Mouse (Mus musculus): Measurements from ENCODE around the gene Gtf2f1. TPM values are rescaled to one million over a fixed set of nuclear protein-coding genes. Genes with fewer than 3 reads are reported as not detected.
A peak's percentile ranks its signal among the peaks of the same experiment; 100 is the strongest.

Gene Gtf2f1
- total RNA-seq, 2 experiments from 2014 or later = 24.3 to 28.0 TPM

- DNase-seq = no peak
Measured at GRCm38 (mm10) chr17:57003994-57004393, 7.1 kb downstream of the Gtf2f1 start.

- DNase-seq = no peak
Measured at GRCm38 (mm10) chr17:57001228-57001627, 9.9 kb downstream of the Gtf2f1 start.

GRCm38 (mm10) chr17:56999968-57000609 lies 11.0 kb downstream of the Gtf2f1 start, which contains the start of gene Pspn:
Pspn (minus strand) TSS chr17:57000018.
- no peak for DNase-seq

GRCm38 (mm10) chr17:56999414-56999813 lies 11.7 kb downstream of the Gtf2f1 start:
- DNase-seq = no peak

- peak; percentile 87 for DNase-seq
Measured at GRCm38 (mm10) chr17:56997029-56997667, 13.9 kb downstream of the Gtf2f1 start, which contains the start of gene Alkbh7. Alkbh7 (plus strand) TSS chr17:56997339.

- no peak for DNase-seq
Measured at GRCm38 (mm10) chr17:56996506-56996905, 14.6 kb downstream of the Gtf2f1 start.

GRCm38 (mm10) chr17:56995046-56995445 lies 16.0 kb downstream of the Gtf2f1 start:
- DNase-seq = no peak

- DNase-seq = no peak
Measured at GRCm38 (mm10) chr17:56990966-56991365, 20.1 kb downstream of the Gtf2f1 start.

- DNase-seq = peak; percentile 86
Measured at GRCm38 (mm10) chr17:56990115-56990746, 20.9 kb downstream of the Gtf2f1 start, which contains the start of gene Clpp. Clpp (plus strand) TSS chr17:56990305.

GRCm38 (mm10) chr17:56989467-56990114 lies 21.5 kb downstream of the Gtf2f1 start:
- peak; percentile 62 for DNase-seq

- DNase-seq = no peak
Measured at GRCm38 (mm10) chr17:56988921-56989430, 22.1 kb downstream of the Gtf2f1 start.

GRCm38 (mm10) chr17:56988441-56988840 lies 22.6 kb downstream of the Gtf2f1 start:
- no peak for DNase-seq

- no peak for DNase-seq
Measured at GRCm38 (mm10) chr17:56986105-56986805, 24.8 kb downstream of the Gtf2f1 start.

- no peak for DNase-seq
Measured at GRCm38 (mm10) chr17:56985656-56986055, 25.4 kb downstream of the Gtf2f1 start.

GRCm38 (mm10) chr17:56984886-56985285 lies 26.2 kb downstream of the Gtf2f1 start:
- no peak for DNase-seq

GRCm38 (mm10) chr17:56982013-56982412 lies 29.1 kb downstream of the Gtf2f1 start, which contains the start of gene Acer1:
Acer1 (minus strand) TSS chr17:56982126.
- no peak for DNase-seq

GRCm38 (mm10) chr17:56981049-56981448 lies 30.0 kb downstream of the Gtf2f1 start:
- DNase-seq = no peak

GRCm38 (mm10) chr17:56979524-56979923 lies 31.6 kb downstream of the Gtf2f1 start:
- DNase-seq = no peak

GRCm38 (mm10) chr17:56976531-56977390 lies 34.3 kb downstream of the Gtf2f1 start:
- no peak for DNase-seq

- no peak for DNase-seq
Measured at GRCm38 (mm10) chr17:56975391-56975790, 35.7 kb downstream of the Gtf2f1 start.

Data from gastrocnemius, postnatal 10 days (tissue).